Mouse (Mus musculus) lung, embryonic 14.5 days (tissue): ENCODE measurements at regions not wholly inside any gene's neighbourhood (a gene's known extent, or its start where the extent isn't known, plus 50 kb on each side); places are given as distances from the start of the nearest gene placed in this dataset.

Experiments
- ATAC-seq: fragments of 200-750 bp; cut with Nextera tagmentation; 2 replicates; pipeline ENCODE4 v1.8.0; 2017; ENCODE audit warnings: mild to moderate bottlenecking, moderate TSS enrichment, moderate library complexity; ENCODE audit not compliant: insufficient read depth
- DNase-seq: peaks from one replicate; pipeline ENCODE4 v3.0.0-alpha.2; 2015
- H3K27ac ChIP-seq: fragments of 300-500 bp; sonication (generic); 2 replicates; pipeline ENCODE4 v1.5.1; 2014; ENCODE audit warnings: low read depth, mild to moderate bottlenecking, moderate library complexity
- H3K27me3 ChIP-seq: fragments of 300-500 bp; sonication (generic); 2 replicates; pipeline ENCODE4 v1.6.1; 2014; ENCODE audit warnings: low read length, control low read depth; ENCODE audit not compliant: insufficient read depth
- H3K36me3 ChIP-seq: fragments of 300-500 bp; sonication (generic); 2 replicates; pipeline ENCODE4 v1.6.1; 2014; ENCODE audit warnings: control low read depth; ENCODE audit not compliant: insufficient read depth
- H3K4me1 ChIP-seq: fragments of 300-500 bp; sonication (generic); 2 replicates; pipeline ENCODE4 v1.6.1; 2014; ENCODE audit warnings: antibody characterized with exemption, control low read depth; ENCODE audit not compliant: insufficient read depth
- H3K4me2 ChIP-seq: fragments of 300-500 bp; sonication (generic); 2 replicates; pipeline ENCODE4 v1.6.1; 2014; ENCODE audit warnings: mild to moderate bottlenecking
- H3K4me3 ChIP-seq: fragments of 300-500 bp; sonication (generic); 2 replicates; pipeline ENCODE4 v1.5.1; 2014; ENCODE audit warnings: low read depth, low read length
- H3K9ac ChIP-seq: fragments of 300-500 bp; sonication (generic); 2 replicates; pipeline ENCODE4 v1.6.1; 2014
- H3K9me3 ChIP-seq: fragments of 300-500 bp; sonication (generic); 2 replicates; pipeline ENCODE4 v1.6.1; 2016; ENCODE audit warnings: low read depth, low read length, control low read depth
- CTCF ChIP-seq: IDR thresholded peaks from 2 replicates; pipeline ENCODE4 v1.5.1; 2016; ENCODE audit warnings: antibody characterized with exemption, low read depth
- WGBS: fragments of 180-500 bp; shearing (Covaris S2); extraction: QIAGEN DNeasy Blood & Tissue Kit; methylation state at CpG from one replicate; pipeline ENCODE4 v1.1.7; 2014; 5-methylcytosine and 5-hydroxymethylcytosine counted together

DNA sequence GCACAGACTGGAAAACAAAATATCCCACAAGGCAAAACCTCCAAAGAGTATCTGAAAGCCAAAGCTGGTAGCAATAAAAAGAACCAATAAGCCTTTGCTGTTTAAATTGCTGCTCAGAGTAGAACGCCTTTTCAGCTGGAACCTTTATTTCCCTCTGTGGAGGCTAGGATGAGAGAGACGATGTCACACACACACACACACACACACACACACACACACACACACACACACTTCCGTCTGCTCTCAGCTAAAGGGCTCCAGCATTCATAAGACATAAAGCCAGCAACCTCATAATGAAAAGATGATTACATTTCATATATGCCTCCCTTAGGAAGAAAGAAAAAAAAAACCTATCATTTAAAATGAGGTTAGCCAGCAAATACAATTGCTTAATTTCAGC lies 510.5 kb downstream of the Fat4 start:
- H3K9me3 ChIP-seq = no peaks in the 10 kb centered on the region
- H3K9ac ChIP-seq = no peak overlapping the region
- no peak for ATAC-seq
- peaks cover 3% of the 10 kb centered on the region; the same call in 1 of the 2 replicates for H3K4me1 ChIP-seq
- WGBS = 63% methylated on average over 3 of the region's 3 CpGs
- H3K27me3 ChIP-seq = no peaks in the 10 kb centered on the region
- no peaks in the 10 kb centered on the region for H3K36me3 ChIP-seq
- H3K27ac ChIP-seq = no peak overlapping the region
- DNase-seq = no peak
- H3K4me3 ChIP-seq = no peak overlapping the region
- no peak overlapping the region for H3K4me2 ChIP-seq
- TF ChIP-seq CTCF = no peak

DNA sequence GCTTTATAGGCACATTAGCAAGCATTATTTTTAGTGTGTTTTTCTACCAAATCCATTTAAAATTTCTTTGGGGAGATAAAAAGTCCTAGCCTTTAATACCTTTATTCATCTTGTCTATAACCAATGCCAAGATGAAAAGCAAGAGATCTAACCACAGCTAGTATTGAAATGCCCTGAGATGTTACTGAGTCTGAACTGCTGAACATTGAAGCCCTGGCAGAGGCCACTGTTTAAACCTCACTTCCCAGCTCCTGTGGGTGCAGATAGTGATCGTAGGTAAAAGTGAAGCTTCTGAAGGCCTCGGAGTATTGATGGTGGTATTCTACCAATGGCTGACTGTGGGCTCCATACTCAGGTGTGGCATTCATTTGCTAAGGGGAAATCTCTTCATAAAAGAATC lies 510.9 kb downstream of the Fat4 start:
- no peaks in the 10 kb centered on the region for H3K9me3 ChIP-seq
- TF ChIP-seq CTCF = no peak
- DNase-seq (no peak), ATAC-seq (no peak)
- WGBS = 91% methylated on average over 2 of the region's 2 CpGs
- no peak overlapping the region for H3K27ac ChIP-seq
- H3K4me3 ChIP-seq = no peak overlapping the region
- H3K9ac ChIP-seq = no peak overlapping the region
- H3K4me1 ChIP-seq = peaks cover 3% of the 10 kb centered on the region; the same call in 1 of the 2 replicates
- no peaks in the 10 kb centered on the region for H3K27me3 ChIP-seq
- H3K36me3 ChIP-seq = no peaks in the 10 kb centered on the region
- H3K4me2 ChIP-seq = no peak overlapping the region

DNA sequence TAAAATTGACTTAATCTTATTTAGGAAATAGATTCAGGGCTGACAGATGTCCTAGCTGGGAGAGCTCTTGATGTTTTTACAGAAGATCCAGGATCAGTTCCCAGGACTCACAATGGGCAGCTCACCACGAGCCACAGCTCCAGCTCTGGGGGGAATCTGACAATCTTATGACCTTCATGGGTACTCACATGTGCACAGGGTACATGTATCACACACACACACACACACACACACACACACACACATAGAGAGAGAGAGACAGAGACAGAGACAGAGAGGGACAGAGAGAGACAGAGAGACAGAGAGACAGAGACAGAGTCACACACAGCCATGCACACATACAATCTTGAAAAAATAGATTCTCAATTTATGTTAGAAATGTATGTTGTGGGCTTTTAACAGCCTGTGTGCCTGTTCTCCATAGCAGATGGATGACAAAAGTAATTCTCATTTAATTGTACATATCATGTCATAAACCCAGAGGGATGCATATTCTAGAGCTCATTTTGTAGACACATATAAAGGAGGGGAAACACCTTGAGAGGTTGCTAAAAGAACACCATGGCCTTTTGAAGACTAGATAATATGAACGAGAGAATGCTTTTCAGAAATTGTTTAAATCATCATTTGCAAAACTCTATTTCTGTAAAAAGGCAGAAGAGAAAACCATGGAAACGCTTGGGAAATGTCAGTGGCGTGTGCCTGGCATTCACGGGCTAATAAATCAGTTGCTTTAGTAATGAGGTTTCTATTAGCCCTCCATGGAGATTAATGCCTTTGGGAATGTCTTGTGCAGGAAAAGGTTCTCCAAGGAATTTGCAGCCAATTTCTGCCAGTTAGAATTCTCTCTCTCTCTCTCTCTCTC lies 538.3 kb downstream of the Fat4 start:
- no peak for DNase-seq
- Histone ChIP-seq H3K9me3 (no peaks in the 10 kb centered on the region), H3K27ac (no peak overlapping the region), H3K36me3 (no peaks in the 10 kb centered on the region), H3K4me1 (no peaks in the 10 kb centered on the region), H3K9ac (no peak overlapping the region), H3K27me3 (no peaks in the 10 kb centered on the region), H3K4me2 (no peak overlapping the region), H3K4me3 (no peak overlapping the region)
- no peak for ATAC-seq
- 74% methylated on average over 5 of the region's 5 CpGs for WGBS
- no peak for TF ChIP-seq CTCF

DNA sequence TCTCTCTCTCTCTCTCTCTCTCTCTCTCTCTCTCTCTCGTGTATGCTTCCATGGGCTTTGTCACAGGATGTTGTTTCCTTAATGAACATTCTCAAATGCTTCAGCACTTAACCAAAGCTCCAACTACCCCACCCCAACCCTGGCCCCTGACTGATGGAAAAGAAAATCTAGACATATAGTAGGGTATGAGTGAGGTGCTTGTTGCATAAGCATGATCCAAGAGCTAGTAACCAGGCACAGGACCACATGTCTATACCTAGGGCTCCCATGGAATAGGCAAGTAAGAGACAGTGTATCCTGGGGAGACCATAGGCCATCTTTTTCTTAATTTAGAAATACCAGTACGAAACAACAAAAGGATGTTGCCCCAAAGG lies 538.9 kb downstream of the Fat4 start:
- no peak for TF ChIP-seq CTCF
- Histone ChIP-seq H3K9me3 (no peaks in the 10 kb centered on the region), H3K4me1 (no peaks in the 10 kb centered on the region), H3K4me2 (no peak overlapping the region), H3K27ac (no peak overlapping the region), H3K36me3 (no peaks in the 10 kb centered on the region), H3K9ac (no peak overlapping the region), H3K27me3 (no peaks in the 10 kb centered on the region), H3K4me3 (no peak overlapping the region)
- no peak for ATAC-seq
- no peak for DNase-seq
- WGBS = 62% methylated on average over 2 of the region's 2 CpGs

DNA sequence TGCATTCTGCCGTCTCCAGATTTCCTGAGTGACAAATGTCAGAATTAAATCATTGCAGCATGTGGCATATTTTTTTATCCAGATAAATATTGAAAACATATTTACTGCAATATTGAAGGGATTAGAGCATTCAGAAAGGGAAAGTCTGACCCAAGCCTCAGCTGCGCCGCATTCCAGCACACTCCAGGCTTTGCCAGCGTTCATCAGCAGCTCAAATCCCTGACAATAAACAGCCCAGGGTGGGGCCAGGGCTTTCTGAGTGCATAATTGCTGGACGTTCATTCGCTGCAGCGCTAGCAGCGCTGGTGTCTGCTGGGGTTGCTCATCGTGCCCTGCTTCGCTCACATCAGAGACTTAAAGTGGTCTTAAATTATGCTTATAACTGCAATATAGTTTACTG lies 556.6 kb downstream of the Fat4 start:
- 59% methylated on average over 10 of the region's 10 CpGs for WGBS
- H3K27me3 ChIP-seq = no peaks in the 10 kb centered on the region
- H3K9me3 ChIP-seq = no peaks in the 10 kb centered on the region
- no peak overlapping the region for H3K4me3 ChIP-seq
- H3K9ac ChIP-seq = no peak overlapping the region
- peak; percentile 46 for DNase-seq
- no peak overlapping the region for H3K4me2 ChIP-seq
- H3K36me3 ChIP-seq = no peaks in the 10 kb centered on the region
- no peak for ATAC-seq
- H3K4me1 ChIP-seq = no peaks in the 10 kb centered on the region
- no peak overlapping the region for H3K27ac ChIP-seq
- no peak for TF ChIP-seq CTCF

- H3K27me3 ChIP-seq = no peaks in the 10 kb centered on the region
- no peak overlapping the region for H3K4me3 ChIP-seq
- no peaks in the 10 kb centered on the region for H3K9me3 ChIP-seq
- H3K9ac ChIP-seq = no peak overlapping the region
- no peaks in the 10 kb centered on the region for H3K36me3 ChIP-seq
- no peak overlapping the region for H3K27ac ChIP-seq
- H3K4me1 ChIP-seq = no peaks in the 10 kb centered on the region
- ATAC-seq = no peak
- TF ChIP-seq CTCF = no peak
- DNase-seq = no peak
- no peak overlapping the region for H3K4me2 ChIP-seq
Measured at GRCm38 (mm10) chr3:39455650-39456049, 568.9 kb downstream of the Fat4 start.

GRCm38 (mm10) chr3:39460183-39460888 lies 573.6 kb downstream of the Fat4 start:
- peak overlapping the region; percentile 10; the same call in 1 of the 2 replicates for H3K4me2 ChIP-seq
- ATAC-seq = peak; percentile 93
- no peaks in the 10 kb centered on the region for H3K36me3 ChIP-seq
- no peak overlapping the region for H3K9ac ChIP-seq
- DNase-seq = peak; percentile 72
- H3K9me3 ChIP-seq = no peaks in the 10 kb centered on the region
- H3K4me3 ChIP-seq = no peak overlapping the region
- WGBS = 30% methylated on average over 14 of the region's 14 CpGs
- no peaks in the 10 kb centered on the region for H3K27me3 ChIP-seq
- no peak for TF ChIP-seq CTCF
- H3K27ac ChIP-seq = peak overlapping the region; percentile 73; the same call in 1 of the 2 replicates
- no peaks in the 10 kb centered on the region for H3K4me1 ChIP-seq
